In the genomic region with DNA sequence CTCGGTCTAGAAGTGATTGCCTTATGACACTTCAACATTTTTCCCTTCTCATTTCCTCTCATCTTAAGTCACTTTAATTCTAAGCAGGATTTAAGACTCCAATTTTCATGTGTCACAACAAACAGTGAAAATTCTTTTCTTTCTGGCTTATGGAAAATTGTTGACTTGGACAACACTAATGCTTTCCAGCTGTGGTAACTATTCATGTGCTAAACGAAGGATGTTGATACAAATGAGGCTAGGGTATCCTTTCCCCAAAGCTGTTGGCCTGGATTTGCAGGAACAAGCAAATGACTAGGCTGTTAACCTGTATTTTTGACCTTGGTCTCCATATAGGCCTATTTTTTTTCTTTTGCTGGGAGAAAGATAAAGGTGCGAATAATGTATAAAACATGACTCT, we compare ENCODE assay signal across 22 mouse cellular contexts. TPM values are rescaled to one million over a fixed set of nuclear protein-coding genes. Genes with fewer than 3 reads are reported as not detected.
DNase-seq lines count a peak whose midpoint lies in the region; ATAC-seq and TF ChIP-seq lines count a peak whose summit lies in the region.
"Had no signal": no experiment of that assay in that cellular context is flagged by ENCODE, and none has a peak within 500 bp of the region (broad histone marks: within the 10 kb centered on the region; RNA-seq: fewer than 3 reads in every experiment).

No protein-coding gene starts in this region.

- H3K4me2 ChIP-seq in embryonic facial prominence, embryonic 11.5 days (ENCODE audit: low read depth, low read length), result no peak overlapping the region
- no peak overlapping the region for H3K4me2 ChIP-seq in stomach, embryonic 14.5 days (replicated peaks; ENCODE audit: low read depth, low read length)
- no peak overlapping the region for H3K4me2 ChIP-seq in stomach, postnatal 0 days (replicated peaks; ENCODE audit: low read depth)
- H3K4me2 ChIP-seq in limb, embryonic 13.5 days (replicated peaks), result no peak overlapping the region
- H3K4me2 ChIP-seq: heart, embryonic 15.5 days; hindbrain, embryonic 13.5 days; midbrain, embryonic 12.5 days; neural tube, embryonic 15.5 days had no signal

- TF ChIP-seq CTCF in stomach, postnatal 0 days (IDR thresholded peaks at IDR 0.05; ENCODE audit: low read depth), result no peak

- no peak overlapping the region for H3K4me3 ChIP-seq in embryonic facial prominence, embryonic 11.5 days (ENCODE audit: low read depth, low read length)
- no peak overlapping the region for H3K4me3 ChIP-seq in embryonic facial prominence, embryonic 10.5 days
- H3K4me3 ChIP-seq in stomach, embryonic 14.5 days (ENCODE audit: low read depth, low read length), result no peak overlapping the region
- H3K4me3 ChIP-seq in stomach, postnatal 0 days (ENCODE audit: low read depth, low read length), result no peak overlapping the region
- no peak overlapping the region for H3K4me3 ChIP-seq in limb, embryonic 13.5 days
- H3K4me3 ChIP-seq: heart, adult 2 months; heart, embryonic 15.5 days; hindbrain, embryonic 13.5 days; midbrain, embryonic 12.5 days; neural tube, embryonic 15.5 days had no signal

- no peaks in the 10 kb centered on the region for H3K4me1 ChIP-seq in embryonic facial prominence, embryonic 11.5 days (ENCODE audit: control insufficient read depth, insufficient read depth, low read length)
- no peaks in the 10 kb centered on the region for H3K4me1 ChIP-seq in embryonic facial prominence, embryonic 10.5 days
- H3K4me1 ChIP-seq in stomach, embryonic 14.5 days (ENCODE audit: control insufficient read depth, insufficient read depth, low read length), result no peaks in the 10 kb centered on the region
- H3K4me1 ChIP-seq in stomach, postnatal 0 days (replicated peaks; ENCODE audit: control insufficient read depth, insufficient read depth), result no peaks in the 10 kb centered on the region
- H3K4me1 ChIP-seq in limb, embryonic 13.5 days, result 0 out of 2 replicates have a peak, but pooled peaks cover 9% of the 10 kb centered on the region
- H3K4me1 ChIP-seq: heart, embryonic 15.5 days; hindbrain, embryonic 13.5 days; midbrain, embryonic 12.5 days; neural tube, embryonic 15.5 days had no signal

- DNase-seq in embryonic facial prominence, embryonic 11.5 days (ENCODE audit: low spot score), result peak; percentile 43
- DNase-seq in embryonic facial prominence, embryonic 10.5 days (ENCODE audit: low spot score), result no peak
- no peak for DNase-seq in stomach, postnatal 0 days (ENCODE audit: low spot score)
- DNase-seq in Muller cell, postnatal 12 days (ENCODE audit: inconsistent ontology term), result no peak
- DNase-seq: adrenal gland, postnatal 25 days; cerebellum, adult 9-10 months; gastrocnemius, postnatal 14 days; heart, adult 2 months; heart, postnatal 36 days; kidney, adult 8-10 months; kidney, postnatal 25 days; right cerebral cortex, adult 18-20 months; right cerebral cortex, postnatal 4 days had no signal

- H3K27me3 ChIP-seq in embryonic facial prominence, embryonic 11.5 days (ENCODE audit: control insufficient read depth, insufficient read depth, low read length), result no peaks in the 10 kb centered on the region
- peaks cover 40% of the 10 kb centered on the region for H3K27me3 ChIP-seq in embryonic facial prominence, embryonic 10.5 days (replicated peaks; ENCODE audit: low read depth, poor library complexity, severe bottlenecking)
- H3K27me3 ChIP-seq in stomach, embryonic 14.5 days (ENCODE audit: control insufficient read depth, insufficient read depth, low read length), result no peaks in the 10 kb centered on the region
- no peaks in the 10 kb centered on the region for H3K27me3 ChIP-seq in stomach, postnatal 0 days (ENCODE audit: control insufficient read depth, insufficient read depth, low read length)
- no peaks in the 10 kb centered on the region for H3K27me3 ChIP-seq in limb, embryonic 13.5 days
- H3K27me3 ChIP-seq: heart, embryonic 15.5 days; hindbrain, embryonic 13.5 days; midbrain, embryonic 12.5 days; neural tube, embryonic 15.5 days had no signal

- H3K36me3 ChIP-seq in embryonic facial prominence, embryonic 11.5 days (replicated peaks; ENCODE audit: control insufficient read depth, insufficient read depth, low read depth, low read length), result no peaks in the 10 kb centered on the region
- H3K36me3 ChIP-seq in embryonic facial prominence, embryonic 10.5 days (replicated peaks), result no peaks in the 10 kb centered on the region
- H3K36me3 ChIP-seq in stomach, embryonic 14.5 days (ENCODE audit: control insufficient read depth, insufficient read depth, low read length), result no peaks in the 10 kb centered on the region
- H3K36me3 ChIP-seq in stomach, postnatal 0 days (ENCODE audit: control insufficient read depth, insufficient read depth, low read length), result no peaks in the 10 kb centered on the region
- no peaks in the 10 kb centered on the region for H3K36me3 ChIP-seq in limb, embryonic 13.5 days
- H3K36me3 ChIP-seq: heart, embryonic 15.5 days; hindbrain, embryonic 13.5 days; midbrain, embryonic 12.5 days; neural tube, embryonic 15.5 days had no signal

- H3K9ac ChIP-seq in embryonic facial prominence, embryonic 11.5 days (replicated peaks; ENCODE audit: low read length), result no peak overlapping the region
- H3K9ac ChIP-seq in stomach, embryonic 14.5 days (replicated peaks; ENCODE audit: low read depth, low read length), result no peak overlapping the region
- H3K9ac ChIP-seq in stomach, postnatal 0 days (ENCODE audit: low read length), result no peak overlapping the region
- no peak overlapping the region for H3K9ac ChIP-seq in limb, embryonic 13.5 days
- H3K9ac ChIP-seq: heart, embryonic 15.5 days; hindbrain, embryonic 13.5 days; midbrain, embryonic 12.5 days; neural tube, embryonic 15.5 days had no signal

- no peak overlapping the region for H3K27ac ChIP-seq in embryonic facial prominence, embryonic 11.5 days (replicated peaks; ENCODE audit: low read depth, low read length)
- no peak overlapping the region for H3K27ac ChIP-seq in embryonic facial prominence, embryonic 10.5 days (replicated peaks)
- H3K27ac ChIP-seq in stomach, embryonic 14.5 days (ENCODE audit: low read length), result peak overlapping the region; percentile 67; the same call in 1 of the 2 replicates
- no peak overlapping the region for H3K27ac ChIP-seq in stomach, postnatal 0 days (replicated peaks)
- H3K27ac ChIP-seq in limb, embryonic 13.5 days, result no peak overlapping the region; the same call in 1 of the 2 replicates
- H3K27ac ChIP-seq: heart, adult 2 months; heart, embryonic 15.5 days; hindbrain, embryonic 13.5 days; midbrain, embryonic 12.5 days; neural tube, embryonic 15.5 days had no signal

- 28% methylated on average over 3 of the region's 3 CpGs for WGBS in embryonic facial prominence, embryonic 11.5 days
- WGBS in embryonic facial prominence, embryonic 10.5 days, result 33% methylated on average over 3 of the region's 3 CpGs
- WGBS in stomach, embryonic 14.5 days, result 30% methylated on average over 3 of the region's 3 CpGs
- 39% methylated on average over 3 of the region's 3 CpGs for WGBS in stomach, postnatal 0 days
- WGBS in limb, embryonic 13.5 days, result 32% methylated on average over 3 of the region's 3 CpGs

- no peaks in the 10 kb centered on the region for H3K9me3 ChIP-seq in embryonic facial prominence, embryonic 11.5 days (replicated peaks; ENCODE audit: control insufficient read depth, low read length)
- H3K9me3 ChIP-seq in embryonic facial prominence, embryonic 10.5 days, result no peaks in the 10 kb centered on the region
- H3K9me3 ChIP-seq in stomach, embryonic 14.5 days (ENCODE audit: control insufficient read depth, low read depth, low read length), result no peaks in the 10 kb centered on the region
- H3K9me3 ChIP-seq in stomach, postnatal 0 days (ENCODE audit: control insufficient read depth, low read length), result no peaks in the 10 kb centered on the region
- H3K9me3 ChIP-seq in limb, embryonic 13.5 days, result no peaks in the 10 kb centered on the region
- H3K9me3 ChIP-seq: heart, embryonic 15.5 days; hindbrain, embryonic 13.5 days; midbrain, embryonic 12.5 days; neural tube, embryonic 15.5 days had no signal

- ATAC-seq in embryonic facial prominence, embryonic 11.5 days (replicated peaks; ENCODE audit: insufficient number of reproducible peaks, low FRiP score, low TSS enrichment, low read depth), result no peak
- no peak for ATAC-seq in stomach, embryonic 14.5 days (ENCODE audit: insufficient number of reproducible peaks, insufficient read depth, low FRiP score, low read depth)
- no peak for ATAC-seq in stomach, postnatal 0 days (ENCODE audit: low FRiP score, low TSS enrichment)
- ATAC-seq in limb, embryonic 13.5 days (ENCODE audit: low FRiP score, low read depth), result peak; percentile 78; the same call in 1 of the 2 replicates
- ATAC-seq in inflammation-experienced regulatory T-cells, adult 6 months, result no peak
- ATAC-seq: CD4-positive, CD25-positive, alpha-beta regulatory T cell, adult 4 months had no signal

- no peak for TF ChIP-seq EP300 in stomach, postnatal 0 days (optimal IDR thresholded peaks at IDR 0.05)

RNA-seq across cellular contexts. Expression of gene Rtl3, which starts 31.4 kb away (rescaled TPM):
- polyA plus RNA-seq in embryonic facial prominence, embryonic 11.5 days (2014; fragmentation: Nextera tagmentation; extraction: Ambion mirVana), result 18.1 and 19.3 TPM in 2 replicates
- polyA plus RNA-seq in embryonic facial prominence, embryonic 10.5 days (2016; fragmentation: Nextera tagmentation; extraction: Ambion mirVana), result 1.4 and 3.8 TPM in 2 replicates
- polyA plus RNA-seq in stomach, embryonic 14.5 days (2014; fragmentation: Nextera tagmentation; extraction: Ambion mirVana), result 52.9 and 58.2 TPM in 2 replicates
- polyA plus RNA-seq in stomach, postnatal 0 days (2015; fragmentation: Nextera tagmentation; extraction: Ambion mirVana), result 11.2 and 12.2 TPM in 2 replicates
- polyA plus RNA-seq in limb, embryonic 13.5 days (2015; fragmentation: Nextera tagmentation; extraction: Ambion mirVana), result 70.1 and 78.5 TPM in 2 replicates
- polyA plus RNA-seq in inflammation-experienced regulatory T-cells, adult 6 months (2017; shearing (Covaris generic)), result not detected
- polyA plus RNA-seq: CD4-positive, CD25-positive, alpha-beta regulatory T cell, adult 4 months; liver, adult 2 months had no signal

RNA-seq across cellular contexts. Expression of gene Lpar4, which starts 48.5 kb away (rescaled TPM):
- polyA plus RNA-seq in embryonic facial prominence, embryonic 11.5 days (2014; fragmentation: Nextera tagmentation; extraction: Ambion mirVana), result 27.0 and 29.4 TPM in 2 replicates
- 13.4 and 15.3 TPM in 2 replicates for polyA plus RNA-seq in embryonic facial prominence, embryonic 10.5 days (2016; fragmentation: Nextera tagmentation; extraction: Ambion mirVana)
- 24.2 and 27.8 TPM in 2 replicates for polyA plus RNA-seq in stomach, embryonic 14.5 days (2014; fragmentation: Nextera tagmentation; extraction: Ambion mirVana)
- polyA plus RNA-seq in stomach, postnatal 0 days (2015; fragmentation: Nextera tagmentation; extraction: Ambion mirVana), result 6.9 and 7.1 TPM in 2 replicates
- polyA plus RNA-seq in limb, embryonic 13.5 days (2015; fragmentation: Nextera tagmentation; extraction: Ambion mirVana), result 45.1 and 47.7 TPM in 2 replicates
- not detected for polyA plus RNA-seq in inflammation-experienced regulatory T-cells, adult 6 months (2017; shearing (Covaris generic))
- polyA plus RNA-seq: CD4-positive, CD25-positive, alpha-beta regulatory T cell, adult 4 months had no signal
